Mouse (Mus musculus): Measurements from ENCODE around the gene Pgs1. TPM values are rescaled to one million over a fixed set of nuclear protein-coding genes. Genes with fewer than 3 reads are reported as not detected.

Gene Pgs1
- total RNA-seq, 2 experiments from 2014 or later = 76.2 to 81.3 TPM

DNA sequence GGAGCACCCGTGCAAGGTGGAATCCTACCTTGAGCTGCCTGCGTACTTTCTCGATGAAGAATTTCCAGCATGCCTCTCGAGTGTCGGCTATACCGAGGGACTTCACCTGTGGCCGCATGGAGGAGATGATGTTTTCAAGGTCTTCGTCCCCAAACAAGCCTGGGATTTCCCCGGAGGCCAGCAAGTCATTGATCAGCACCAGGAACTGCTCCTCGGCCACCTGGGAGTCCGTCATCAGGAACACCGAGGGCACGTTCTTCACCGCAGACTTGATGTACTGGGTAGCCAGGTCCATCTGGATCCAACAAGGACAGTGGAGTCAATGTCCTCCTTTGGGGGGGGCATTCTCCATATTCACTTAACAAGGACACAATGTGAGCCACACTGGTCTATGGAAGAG is 73.9 kb downstream of the Pgs1 start:
- no peak overlapping the region for H3K4me3 ChIP-seq
- H3K27ac ChIP-seq = no peak overlapping the region
- no peak for TF ChIP-seq CTCF (conservative IDR thresholded peaks at IDR 0.05)
- no peak for DNase-seq (ENCODE audit: low spot score in 2 of 2)

DNA sequence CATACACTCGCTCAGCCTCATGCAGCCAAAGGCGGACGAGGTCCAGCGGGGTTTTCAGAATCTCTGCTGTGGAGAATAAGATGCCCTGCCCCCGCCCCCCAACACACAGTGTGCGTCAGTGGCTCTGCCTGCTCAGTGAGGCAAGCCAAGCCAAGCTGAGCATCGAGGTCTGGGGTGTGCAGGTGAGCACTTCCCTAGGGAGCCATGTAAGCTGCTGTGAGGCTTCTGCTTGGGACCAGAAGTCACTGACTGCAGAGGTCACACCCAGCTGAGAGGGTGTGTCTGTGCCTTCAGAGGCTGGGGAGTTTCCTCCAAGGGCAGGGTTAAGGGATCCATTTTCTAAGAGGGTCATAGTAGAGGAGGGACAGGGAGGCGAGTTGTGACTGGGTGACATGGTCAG is 81.5 kb downstream of the Pgs1 start:
- Histone ChIP-seq H3K4me3 (no peak overlapping the region), H3K27ac (no peak overlapping the region)
- TF ChIP-seq CTCF (conservative IDR thresholded peaks at IDR 0.05) = no peak
- DNase-seq (ENCODE audit: low spot score in 2 of 2) = no peak

GRCm38 (mm10) chr11:118068812-118069332 is 82.8 kb downstream of the Pgs1 start:
- DNase-seq (ENCODE audit: low spot score in 2 of 2) = no peak
- TF ChIP-seq CTCF (conservative IDR thresholded peaks at IDR 0.05) = no peak
- H3K4me3 ChIP-seq = no peak overlapping the region
- no peak overlapping the region for H3K27ac ChIP-seq

DNA sequence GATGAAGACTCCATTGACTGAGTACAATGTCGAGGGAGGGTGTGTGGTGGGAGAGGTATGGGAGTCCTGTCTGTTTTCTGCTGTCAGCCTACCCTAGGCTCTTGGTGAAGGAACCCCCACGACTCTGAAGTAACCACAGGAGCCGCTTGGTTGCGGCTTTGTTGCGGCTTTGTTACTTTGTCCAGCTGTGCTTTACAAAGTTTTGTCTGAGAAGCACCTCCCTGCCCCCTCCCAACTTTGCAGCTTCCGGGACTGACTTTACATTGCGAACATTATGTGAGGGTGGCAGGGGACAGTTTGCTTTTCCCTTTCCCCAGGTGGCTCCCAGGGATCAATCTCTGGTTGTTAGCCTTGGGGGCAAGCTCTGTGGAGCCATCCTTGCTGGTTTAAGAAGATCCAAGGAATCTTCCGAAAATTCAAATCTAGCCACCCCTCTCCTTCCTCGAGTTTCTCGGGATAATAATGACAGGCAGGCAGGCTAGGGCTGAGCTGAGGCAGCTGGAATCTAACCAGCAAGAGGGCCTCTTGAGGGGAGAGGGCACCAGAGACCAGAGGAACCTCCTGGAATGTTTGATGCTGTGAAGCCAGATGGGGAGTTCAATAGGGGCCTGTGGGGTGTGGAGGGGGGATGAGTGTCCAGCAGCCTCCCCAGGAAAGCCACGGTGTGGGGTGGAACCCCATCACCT is 85.3 kb downstream of the Pgs1 start:
- Histone ChIP-seq H3K4me3 (no peak overlapping the region), H3K27ac (no peak overlapping the region)
- no peak for DNase-seq (ENCODE audit: low spot score in 2 of 2)
- TF ChIP-seq CTCF (conservative IDR thresholded peaks at IDR 0.05) = no peak

Small RNA genes within 50 kb of the gene (microRNA-seq; reads per million reads assigned to microRNA genes)
- 0 to 0.74 reads per million in 2 experiments for gene Mir6933

Other genes starting within 250 kb of the Pgs1 start
- gene Tmc8, start 204.2 kb upstream of the Pgs1 start, total RNA-seq (2021) = under 1 TPM; 0.64 to 0.91 TPM
- gene Tmc6, start 204.1 kb upstream of the Pgs1 start, total RNA-seq (2021) = 1 to 10 TPM; 6.6 to 8.4 TPM
- under 1 TPM; 0.34 to 0.46 TPM for gene 6030468B19Rik, start 188.6 kb upstream of the Pgs1 start, total RNA-seq (2021)
- gene Gm20708, start 176.6 kb upstream of the Pgs1 start, total RNA-seq (2021) = 1 to 10 TPM; 1.6 to 1.7 TPM
- 10 to 100 TPM; 10.2 to 13.4 TPM for gene Syngr2, start 176.6 kb upstream of the Pgs1 start, total RNA-seq (2021)
- 1 to 10 TPM; 4.8 to 7.2 TPM for gene Afmid, start 160.4 kb upstream of the Pgs1 start, total RNA-seq (2021)
- gene Tk1, start 160.2 kb upstream of the Pgs1 start, total RNA-seq (2021) = 1 to 10 TPM; 1.0 to 1.9 TPM
- 1 to 10 TPM in 1 of 2 experiments, under 1 TPM in 1; 0.86 to 1.5 TPM for gene Birc5, start 137.0 kb upstream of the Pgs1 start, total RNA-seq (2021)
- not detected for gene Tmem235, start 125.5 kb upstream of the Pgs1 start, total RNA-seq (2021)
- gene Tha1, start 112.8 kb upstream of the Pgs1 start, total RNA-seq (2021) = 1 to 10 TPM; 4.7 to 5.3 TPM
- gene Socs3, start 16.2 kb upstream of the Pgs1 start, total RNA-seq (2021) = 1 to 10 TPM in 1 of 2 experiments, under 1 TPM in 1; 0.92 to 1.3 TPM
- gene Dnah17, start 144.3 kb downstream of the Pgs1 start, total RNA-seq (2021) = under 1 TPM; 0.07 to 0.15 TPM